Mouse (Mus musculus): Measurements from ENCODE around the gene Nxt2.

- TF ChIP-seq CTCF (IDR thresholded peaks at IDR 0.05; ENCODE audit: extremely low read depth, insufficient read depth, low read length) (no peak), POLR2A (IDR thresholded peaks at IDR 0.05; ENCODE audit: extremely low read depth, insufficient read depth, low read length) (no peak)
Measured at GRCm38 (mm10) chrX:142245682-142246327, 19.2 kb downstream of the Nxt2 start.

Measured in cortical plate, adult 2 months (tissue).